Mouse (Mus musculus) thymus, adult 2 months (tissue): ENCODE results near the gene Pbxip1. TPM values are rescaled to one million over a fixed set of nuclear protein-coding genes. Genes with fewer than 3 reads are reported as not detected.
"Not testable (repeated sequence)": the region's sequence is repeated elsewhere in the genome, so short reads cannot be mapped to it uniquely, and the experiment has no call there.

Source experiments
- DNase-seq: peaks from one replicate; pipeline ENCODE4 v3.0.0; 2021
- H3K27ac ChIP-seq: fragments of 200-500 bp; 2 replicates; pipeline ENCODE4 v1.5.1; 2012; ENCODE audit warnings: low read length, control low read depth; ENCODE audit not compliant: control insufficient read depth, insufficient read depth
- H3K27me3 ChIP-seq: fragments of 200-500 bp; 2 replicates; pipeline ENCODE4 v1.6.1; 2012; ENCODE audit warnings: mild to moderate bottlenecking, low read length, moderate library complexity, mixed read lengths; ENCODE audit not compliant: control insufficient read depth, insufficient read depth
- H3K36me3 ChIP-seq: fragments of 200-500 bp; 2 replicates; pipeline ENCODE4 v1.6.1; 2012; ENCODE audit warnings: mild to moderate bottlenecking, low read length, moderate library complexity; ENCODE audit not compliant: control insufficient read depth, insufficient read depth
- H3K4me1 ChIP-seq: fragments of 200-500 bp; replicated peaks from 2 replicates; pipeline ENCODE4 v1.6.1; 2012; ENCODE audit warnings: low read length; ENCODE audit not compliant: control insufficient read depth, insufficient read depth
- H3K4me3 ChIP-seq: fragments of 200-500 bp; 2 replicates; pipeline ENCODE4 v1.5.1; 2012; ENCODE audit warnings: mild to moderate bottlenecking, low read length, control low read depth, moderate library complexity; ENCODE audit not compliant: control insufficient read depth, insufficient read depth
- CTCF ChIP-seq: fragments of 200-500 bp; IDR thresholded peaks from 2 replicates; pipeline ENCODE4 v1.5.1; 2012; ENCODE audit warnings: mild to moderate bottlenecking, control low read depth, low read length, moderate library complexity, borderline replicate concordance; ENCODE audit not compliant: control insufficient read depth, poor library complexity, insufficient read depth; ENCODE audit errors: extremely low read depth
- POLR2A ChIP-seq: fragments of 200-500 bp; IDR thresholded peaks from 2 replicates; pipeline ENCODE4 v1.6.1; 2012; ENCODE audit warnings: mild to moderate bottlenecking, low read length, control low read depth, moderate library complexity; ENCODE audit not compliant: control insufficient read depth, poor library complexity, insufficient read depth; ENCODE audit errors: extremely low read depth
- WGBS: fragments of 180-500 bp; shearing (Covaris S2); methylation state at CpG from one replicate; pipeline ENCODE4 v1.1.7; 2018; 5-methylcytosine and 5-hydroxymethylcytosine counted together
- polyA plus RNA-seq: library from polyadenylated mRNA; depleted of rRNA; stranded (reverse); fragments of >200 nt; gene quantifications from 2 replicates; pipeline ENCODE4 v1.2.3, GENCODE M21; 2012

Pbxip1 gene
- polyA plus RNA-seq, 1 experiment = 41.6 TPM

DNA sequence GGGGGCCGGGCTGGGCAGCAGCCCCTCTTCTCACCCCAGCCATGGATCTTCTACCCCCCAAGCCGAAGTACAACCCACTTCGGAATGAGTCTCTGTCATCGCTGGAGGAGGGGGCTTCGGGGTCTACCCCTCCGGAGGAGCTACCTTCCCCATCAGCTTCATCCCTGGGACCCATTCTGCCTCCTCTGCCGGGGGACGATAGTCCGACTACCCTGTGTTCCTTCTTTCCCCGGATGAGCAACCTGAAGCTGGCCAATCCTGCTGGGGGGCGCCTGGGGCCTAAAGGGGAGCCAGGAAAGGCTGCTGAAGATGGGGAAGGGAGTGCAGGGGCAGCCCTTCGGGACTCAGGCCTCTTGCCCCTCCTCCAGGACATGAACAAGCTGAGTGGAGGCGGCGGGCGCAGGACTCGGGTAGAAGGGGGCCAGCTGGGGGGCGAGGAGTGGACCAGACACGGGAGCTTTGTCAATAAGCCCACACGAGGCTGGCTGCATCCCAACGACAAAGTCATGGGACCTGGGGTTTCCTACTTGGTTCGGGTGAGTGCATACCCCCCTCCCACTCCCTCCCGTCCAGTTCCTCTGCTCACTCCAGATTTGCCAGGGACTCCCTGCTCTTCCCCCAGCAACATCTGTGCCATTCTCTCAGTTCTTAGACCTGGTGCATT is 14.6 kb upstream of the Pbxip1 start:
- peaks cover 9% of the 10 kb centered on the region for H3K4me1 ChIP-seq
- whole genome bisulfite sequencing = 74% methylated on average over 22 of the region's 22 CpGs
- no peak overlapping the region for H3K27ac ChIP-seq
- H3K27me3 ChIP-seq = no peaks in the 10 kb centered on the region
- no peak for DNase-seq
- H3K4me3 ChIP-seq = no peak overlapping the region
- TF ChIP-seq POLR2A = no peak
- no peak for TF ChIP-seq CTCF
- H3K36me3 ChIP-seq = peaks cover 18% of the 10 kb centered on the region

DNA sequence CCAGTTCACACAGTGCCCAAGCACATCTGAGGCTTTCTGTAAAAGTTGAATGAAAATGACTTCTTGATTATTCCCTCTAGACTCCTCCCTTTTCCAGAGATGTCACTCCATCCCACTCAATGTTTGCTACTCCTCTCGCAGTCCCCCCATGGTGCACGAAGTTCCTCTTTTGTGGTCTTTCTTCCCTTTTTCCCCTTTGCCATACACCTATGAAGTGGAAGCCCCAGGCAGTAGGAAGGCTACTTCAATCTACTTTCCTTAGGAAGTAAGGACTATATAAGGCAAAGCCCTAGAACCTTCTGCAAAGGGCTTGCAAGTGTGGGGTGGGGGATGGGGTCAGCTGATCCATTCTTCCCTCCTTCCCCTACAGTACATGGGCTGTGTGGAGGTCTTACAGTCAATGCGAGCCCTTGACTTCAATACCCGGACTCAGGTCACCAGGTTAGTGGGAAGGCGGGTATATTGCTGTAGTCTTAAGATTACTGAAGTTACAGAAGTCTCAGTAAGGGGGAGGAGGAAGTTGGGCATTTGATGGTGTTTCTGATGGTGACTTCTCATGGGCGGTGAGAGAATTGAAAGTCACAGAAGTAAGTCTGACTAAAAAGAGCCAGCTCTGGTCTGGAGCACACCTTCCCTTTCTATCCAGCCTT is 13.8 kb upstream of the Pbxip1 start:
- H3K36me3 ChIP-seq = peaks cover 25% of the 10 kb centered on the region
- WGBS = 77% methylated on average over 6 of the region's 6 CpGs
- H3K27me3 ChIP-seq = no peaks in the 10 kb centered on the region
- TF ChIP-seq POLR2A (no peak), CTCF (no peak)
- H3K4me3 ChIP-seq = no peak overlapping the region
- H3K4me1 ChIP-seq = peaks cover 9% of the 10 kb centered on the region
- no peak overlapping the region for H3K27ac ChIP-seq
- DNase-seq = no peak

- Histone ChIP-seq H3K27ac (no peak overlapping the region), H3K4me1 (peaks cover 3% of the 10 kb centered on the region), H3K27me3 (no peaks in the 10 kb centered on the region), H3K36me3 (peaks cover 28% of the 10 kb centered on the region), H3K4me3 (no peak overlapping the region)
- 97% methylated on average over 5 of the region's 5 CpGs for whole genome bisulfite sequencing
- no peak for DNase-seq
- no peak for TF ChIP-seq CTCF
Measured at GRCm38 (mm10) chr3:89424416-89425140, 11.9 kb upstream of the Pbxip1 start.

DNA sequence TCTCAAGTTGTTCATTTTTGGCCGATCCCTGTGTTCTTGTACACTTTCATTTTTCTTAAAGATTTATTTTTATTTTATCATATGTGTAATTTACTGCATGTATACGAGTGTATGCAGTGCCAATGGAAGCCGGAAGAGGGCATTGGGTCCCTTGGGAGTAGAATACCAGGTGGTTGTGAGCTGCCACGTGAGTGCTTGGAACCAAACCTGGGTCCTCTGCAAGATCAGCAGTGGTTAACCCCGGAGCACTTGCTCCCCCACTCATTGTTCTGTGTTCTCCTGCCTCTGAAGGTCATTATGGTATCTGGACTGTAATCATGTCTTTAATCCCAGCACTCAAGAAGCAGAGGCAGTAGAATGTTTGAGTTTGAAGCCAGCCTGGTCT is 11.4 kb upstream of the Pbxip1 start:
- Histone ChIP-seq H3K4me3 (no peak overlapping the region), H3K27ac (no peak overlapping the region), H3K4me1 (no peaks in the 10 kb centered on the region; the same call in 1 of the 2 replicates), H3K36me3 (peaks cover 28% of the 10 kb centered on the region), H3K27me3 (no peaks in the 10 kb centered on the region)
- no peak for TF ChIP-seq CTCF
- no peak for TF ChIP-seq POLR2A
- DNase-seq = no peak
- 95% methylated on average over 5 of the region's 5 CpGs for WGBS

GRCm38 (mm10) chr3:89425876-89426275 is 10.6 kb upstream of the Pbxip1 start:
- peaks cover 28% of the 10 kb centered on the region for H3K36me3 ChIP-seq
- TF ChIP-seq POLR2A (no peak), CTCF (no peak)
- H3K27ac ChIP-seq = no peak overlapping the region
- 98% methylated on average over 4 of the region's 4 CpGs for WGBS
- peaks cover under 1% of the 10 kb centered on the region for H3K4me1 ChIP-seq
- no peak overlapping the region for H3K4me3 ChIP-seq
- H3K27me3 ChIP-seq = no peaks in the 10 kb centered on the region
- no peak for DNase-seq

DNA sequence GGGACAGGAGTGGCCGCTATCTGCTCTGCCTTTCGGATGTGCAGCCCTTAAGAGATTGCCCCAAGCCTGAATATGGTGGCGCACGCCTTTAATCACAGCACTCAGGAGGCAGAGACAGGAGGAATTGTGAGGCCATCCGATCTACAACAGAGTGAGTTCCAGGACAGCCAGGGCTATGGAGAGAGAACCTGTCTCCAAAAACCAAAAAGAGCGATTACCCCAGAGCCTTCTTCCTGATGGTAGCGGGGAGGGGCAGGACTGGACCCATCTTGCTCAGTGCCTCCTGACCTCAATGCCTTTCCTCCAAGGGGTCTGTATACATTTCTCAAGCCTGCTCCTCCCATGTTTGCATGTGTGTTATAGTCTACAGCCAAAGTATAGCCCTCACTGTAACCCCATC is 7.5 kb upstream of the Pbxip1 start:
- not testable (repeated sequence) for H3K27ac ChIP-seq, DNase-seq, H3K27me3 ChIP-seq, H3K4me1 ChIP-seq, H3K4me3 ChIP-seq
- WGBS = 97% methylated on average over 7 of the region's 7 CpGs
- H3K36me3 ChIP-seq = peaks cover 21% of the 10 kb centered on the region
